Mouse (Mus musculus) MEL (cell line): ENCODE measurements around the gene Abcb10. TPM values are rescaled to one million over a fixed set of nuclear protein-coding genes. Genes with fewer than 3 reads are reported as not detected.

Experiments
- DNase-seq: peaks from one replicate; pipeline ENCODE4 v3.0.0; 2011; ENCODE audit warnings: low read depth, low spot score
- H3K27ac ChIP-seq: 2 replicates; pipeline ENCODE4 v1.5.1; 2012; ENCODE audit warnings: low read depth, mild to moderate bottlenecking, control low read depth, low read length, moderate library complexity; ENCODE audit not compliant: control insufficient read depth
- H3K27me3 ChIP-seq, 2 experiments: fragments of 150-350 bp in 1 of 2; sonication (generic) in 1 of 2; 2 replicates each; pipeline ENCODE4 v1.6.1; 2012; ENCODE audit warnings: low read length in 2 of 2, mild to moderate bottlenecking in 2 of 2, improper control_type of control experiment in 1 of 2, moderate library complexity in 1 of 2; ENCODE audit not compliant: insufficient read depth in 2 of 2, control insufficient read depth in 1 of 2
- H3K36me3 ChIP-seq, 2 experiments: 2 replicates each; pipeline ENCODE4 v1.6.1; 2012 to 2014; ENCODE audit warnings: low read length in 2 of 2, improper control_type of control experiment in 1 of 2, inconsistent platforms in 1 of 2, mild to moderate bottlenecking in 1 of 2; ENCODE audit not compliant: insufficient read depth in 2 of 2, control insufficient read depth in 1 of 2
- H3K4me1 ChIP-seq, 2 experiments: fragments of 150-350 bp in 1 of 2; sonication (generic) in 1 of 2; 2 replicates each; pipeline ENCODE4 v1.6.1; 2012; ENCODE audit warnings: low read length in 2 of 2, improper control_type of control experiment in 1 of 2, mild to moderate bottlenecking in 1 of 2; ENCODE audit not compliant: insufficient read depth in 2 of 2, control insufficient read depth in 1 of 2
- H3K4me3 ChIP-seq, 2 experiments: fragments of 150-350 bp in 1 of 2; sonication (generic) in 1 of 2; 2 replicates each; pipeline ENCODE4 v1.5.1; 2012; ENCODE audit warnings: low read depth in 2 of 2, low read length in 2 of 2, mild to moderate bottlenecking in 2 of 2, moderate library complexity in 2 of 2, control low read depth in 1 of 2, improper control_type of control experiment in 1 of 2; ENCODE audit not compliant: control insufficient read depth in 1 of 2, insufficient read depth in 1 of 2
- H3K79me2 ChIP-seq: 2 replicates; pipeline ENCODE4 v1.6.1; 2012; ENCODE audit warnings: mild to moderate bottlenecking, low read length, moderate library complexity; ENCODE audit not compliant: control insufficient read depth, poor library complexity, insufficient read depth
- H3K9ac ChIP-seq: 2 replicates; pipeline ENCODE4 v1.6.1; 2012; ENCODE audit warnings: low read depth, mild to moderate bottlenecking, control low read depth, low read length, moderate library complexity; ENCODE audit not compliant: control insufficient read depth, poor library complexity, severe bottlenecking
- H3K9me3 ChIP-seq: fragments of 150-350 bp; sonication (generic); replicated peaks from 2 replicates; pipeline ENCODE4 v1.6.1; 2012; ENCODE audit warnings: mild to moderate bottlenecking, low read length, improper control_type of control experiment, moderate library complexity; ENCODE audit not compliant: insufficient read depth
- CHD1 ChIP-seq: IDR thresholded peaks from 2 replicates; pipeline ENCODE4 v1.6.1; 2012; ENCODE audit warnings: low read depth, mild to moderate bottlenecking, inconsistent platforms, low read length, improper control_type of control experiment
- ELF1 ChIP-seq: IDR thresholded peaks from 2 replicates; pipeline ENCODE4 v1.6.1; 2014; ENCODE audit warnings: low read depth, mild to moderate bottlenecking, inconsistent platforms, low read length, improper control_type of control experiment, moderate library complexity
- EP300 ChIP-seq, 2 experiments: IDR thresholded peaks; 2 replicates each; pipeline ENCODE4 v1.6.1; 2011; ENCODE audit warnings: improper control_type of control experiment in 2 of 2, low read length in 2 of 2, low read depth in 1 of 2, mild to moderate bottlenecking in 1 of 2
- GABPA ChIP-seq: IDR thresholded peaks from 2 replicates; pipeline ENCODE4 v1.6.1; 2012; ENCODE audit warnings: low read depth, mild to moderate bottlenecking, inconsistent platforms, low read length, improper control_type of control experiment, moderate library complexity
- JUND ChIP-seq: IDR thresholded peaks from 2 replicates; pipeline ENCODE4 v1.6.1; 2011; ENCODE audit warnings: low read depth, mild to moderate bottlenecking, improper control_type of control experiment, low read length
- MAFK ChIP-seq: IDR thresholded peaks from 2 replicates; pipeline ENCODE4 v1.6.1; 2011; ENCODE audit warnings: low read depth, mild to moderate bottlenecking, low read length, improper control_type of control experiment, borderline replicate concordance
- MEF2A ChIP-seq: IDR thresholded peaks from 2 replicates; pipeline ENCODE4 v1.6.1; 2014; ENCODE audit warnings: low read depth, mild to moderate bottlenecking, inconsistent platforms, low read length, improper control_type of control experiment; ENCODE audit not compliant: poor library complexity, insufficient replicate concordance, severe bottlenecking; ENCODE audit errors: extremely low read depth
- MXI1 ChIP-seq: IDR thresholded peaks from 2 replicates; pipeline ENCODE4 v1.6.1; 2011; ENCODE audit warnings: mild to moderate bottlenecking, low read depth, low read length, improper control_type of control experiment
- NRF1 ChIP-seq: IDR thresholded peaks from 2 replicates; pipeline ENCODE4 v1.6.1; 2014; ENCODE audit warnings: low read depth, mild to moderate bottlenecking, inconsistent platforms, low read length, improper control_type of control experiment, moderate library complexity; ENCODE audit not compliant: poor library complexity, insufficient read depth, severe bottlenecking
- POLR2AphosphoS5 ChIP-seq: IDR thresholded peaks from 2 replicates; pipeline ENCODE4 v1.6.1; 2012; ENCODE audit warnings: low read depth, borderline replicate concordance, mild to moderate bottlenecking, inconsistent platforms, low read length, moderate library complexity, mixed read lengths
- RCOR1 ChIP-seq: IDR thresholded peaks from 2 replicates; pipeline ENCODE4 v1.6.1; 2012; ENCODE audit warnings: low read depth, mild to moderate bottlenecking, inconsistent platforms, low read length, improper control_type of control experiment
- SMC3 ChIP-seq: IDR thresholded peaks from 2 replicates; pipeline ENCODE4 v1.6.1; 2011; ENCODE audit warnings: low read depth, low read length, improper control_type of control experiment
- TAL1 ChIP-seq: IDR thresholded peaks from 2 replicates; pipeline ENCODE4 v1.6.1; 2012; ENCODE audit warnings: mild to moderate bottlenecking, inconsistent platforms, low read length, moderate library complexity, mixed read lengths
- TBP ChIP-seq: IDR thresholded peaks from 2 replicates; pipeline ENCODE4 v1.8.0; 2011; ENCODE audit warnings: low read depth, low read length, improper control_type of control experiment
- USF1 ChIP-seq: IDR thresholded peaks from 2 replicates; pipeline ENCODE4 v1.6.1; 2014; ENCODE audit warnings: low read depth, mild to moderate bottlenecking, inconsistent platforms, low read length, improper control_type of control experiment, moderate library complexity
- ZKSCAN1 ChIP-seq: IDR thresholded peaks from 2 replicates; pipeline ENCODE4 v1.6.1; 2012; ENCODE audit warnings: low read depth, mild to moderate bottlenecking, inconsistent platforms, low read length, improper control_type of control experiment, moderate library complexity
- ZNF384 ChIP-seq: IDR thresholded peaks from 2 replicates; pipeline ENCODE4 v1.6.1; 2012; ENCODE audit warnings: low read depth, mild to moderate bottlenecking, inconsistent platforms, low read length, improper control_type of control experiment
- polyA plus RNA-seq, 2 experiments: library from polyadenylated mRNA; stranded (reverse) in 1 of 2; unstranded in 1 of 2; fragments of >175 nt in 1 of 2; fragments of >200 nt in 1 of 2; gene quantifications; 2 replicates each; pipeline versions ENCODE4 v1.2.1 to v1.2.4; 2012; ENCODE audit warnings: low replicate concordance in 2 of 2, low read depth in 1 of 2; ENCODE audit not compliant: insufficient read length in 2 of 2, insufficient read depth in 1 of 2, missing spikeins in 1 of 2
- total RNA-seq: library from RNA; depleted of rRNA; stranded (reverse); fragments of 300-350 nt; gene quantifications from 2 replicates; pipeline ENCODE4 v1.2.3, GENCODE M21; 2012

Gene Abcb10
- total and polyA plus RNA-seq, 3 experiments = 32.6 to 37.8 (median 33.7) TPM

DNA sequence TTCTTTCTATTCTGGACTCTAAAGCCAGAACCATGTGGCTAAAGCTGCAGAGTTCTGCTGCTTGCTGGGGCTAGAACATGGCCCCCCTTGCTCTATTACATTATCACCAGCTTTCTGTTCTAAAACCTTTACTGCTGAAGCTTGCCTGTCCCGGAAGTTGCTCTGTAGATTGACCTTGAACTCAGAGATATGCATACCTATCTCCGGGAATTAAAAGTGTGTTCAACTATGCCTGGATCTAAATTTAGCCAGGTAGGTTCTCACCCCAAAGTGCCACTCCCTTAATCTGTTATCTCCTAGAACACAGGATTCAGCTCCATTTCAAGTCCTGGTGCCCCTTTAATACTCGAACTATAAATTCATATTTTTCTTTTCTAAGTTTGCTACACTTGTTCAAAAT is 28.7 kb upstream of the Abcb10 start (continued):
- TF ChIP-seq JUND = no peak
- TF ChIP-seq MXI1 = no peak
- TF ChIP-seq GABPA = no peak

GRCm38 (mm10) chr8:124007829-124008228 is 24.9 kb upstream of the Abcb10 start:
- Histone ChIP-seq H3K27ac (no peak overlapping the region), H3K27me3 (no peaks in the 10 kb centered on the region), H3K79me2 (peaks cover 32% of the 10 kb centered on the region), H3K36me3 (peaks cover 7 to 30% of the 10 kb centered on the region in 2 experiments), H3K4me1 (0 out of 4 replicates have a peak, but pooled peaks cover 0 to 3% of the 10 kb centered on the region in 2 experiments), H3K9me3 (no peaks in the 10 kb centered on the region), H3K4me3 (no peak overlapping the region), H3K9ac (no peak overlapping the region)
- TF ChIP-seq MEF2A (no peak), SMC3 (no peak), TBP (no peak), JUND (no peak), EP300 (IDR thresholded peaks at IDR 0.05; ENCODE audit: low read depth in 1 of 2, low read length in 2 of 2) (no peak), ZKSCAN1 (no peak), GABPA (no peak), RCOR1 (no peak)
- DNase-seq = no peak

DNA sequence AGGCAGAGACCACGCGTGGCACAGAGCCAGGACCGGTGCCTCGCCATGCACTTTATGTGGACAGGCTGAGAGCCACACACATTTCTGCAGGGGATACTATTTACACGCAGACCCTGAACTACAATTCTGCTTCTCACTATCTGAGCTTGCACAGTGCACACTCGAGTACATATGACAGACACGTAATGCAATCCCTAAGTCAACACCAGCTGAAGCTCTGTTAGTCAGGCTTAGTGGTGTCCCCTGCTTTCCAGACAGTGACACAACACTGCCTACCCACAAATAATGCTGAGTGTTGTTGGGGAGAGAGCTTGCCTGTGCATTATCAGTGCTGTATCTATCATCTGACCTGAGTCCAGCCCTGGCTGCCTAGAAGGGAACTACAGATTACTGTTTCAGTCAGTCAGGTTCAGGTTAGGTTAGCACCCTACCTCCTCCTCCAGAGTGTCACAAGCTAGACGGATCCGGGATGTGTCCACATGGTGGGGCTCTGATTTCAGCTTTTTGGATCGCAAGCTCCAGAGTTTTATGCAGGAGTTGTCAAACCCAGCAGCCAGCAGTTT is 19.7 kb upstream of the Abcb10 start:
- no peak overlapping the region for H3K9ac ChIP-seq
- DNase-seq = no peak
- TF ChIP-seq TAL1 (no peak), ELF1 (no peak), USF1 (no peak), GABPA (no peak), RCOR1 (no peak), NRF1 (no peak), POLR2AphosphoS5 (no peak), EP300 (IDR thresholded peaks at IDR 0.05; ENCODE audit: low read depth in 1 of 2, low read length in 2 of 2) (no peak), MAFK (no peak), CHD1 (no peak), ZNF384 (no peak)
- TF ChIP-seq, all 39 proteins: peak for 0
- Histone ChIP-seq H3K4me1 (no peaks in the 10 kb centered on the region), H3K4me3 (no peak overlapping the region), H3K79me2 (peaks cover 29% of the 10 kb centered on the region), H3K36me3 (peaks cover 0 to 31% of the 10 kb centered on the region in 2 experiments; a peak in 2 of 4 replicates), H3K27me3 (no peaks in the 10 kb centered on the region), H3K27ac (no peak overlapping the region), H3K9me3 (no peaks in the 10 kb centered on the region)
